Mouse (Mus musculus) embryonic facial prominence, embryonic 12.5 days (tissue): Measurements from ENCODE around the gene Car5a. TPM values are rescaled to one million over a fixed set of nuclear protein-coding genes. Genes with fewer than 3 reads are reported as not detected.

Experiments used
- ATAC-seq: fragments of 200-750 bp; cut with Nextera tagmentation; 2 replicates; pipeline ENCODE4 v1.8.0; 2017; ENCODE audit not compliant: insufficient number of reproducible peaks, insufficient read depth, low FRiP score, low TSS enrichment
- H3K27ac ChIP-seq: fragments of 300-500 bp; sonication (generic); 2 replicates; pipeline ENCODE4 v1.5.1; 2016; ENCODE audit warnings: mild to moderate bottlenecking
- H3K27me3 ChIP-seq: fragments of 300-500 bp; sonication (generic); 2 replicates; pipeline ENCODE4 v1.6.1; 2016; ENCODE audit warnings: mild to moderate bottlenecking, moderate library complexity
- H3K36me3 ChIP-seq: fragments of 300-500 bp; sonication (generic); 2 replicates; pipeline ENCODE4 v1.6.1; 2016; ENCODE audit warnings: mild to moderate bottlenecking
- H3K4me1 ChIP-seq: fragments of 300-500 bp; sonication (generic); 2 replicates; pipeline ENCODE4 v1.6.1; 2016
- H3K4me2 ChIP-seq: fragments of 300-500 bp; sonication (generic); replicated peaks from 2 replicates; pipeline ENCODE4 v1.6.1; 2016; ENCODE audit warnings: mild to moderate bottlenecking, moderate library complexity
- H3K4me3 ChIP-seq: fragments of 300-500 bp; sonication (generic); 2 replicates; pipeline ENCODE4 v1.5.1; 2016; ENCODE audit warnings: mild to moderate bottlenecking
- H3K9ac ChIP-seq: fragments of 300-500 bp; sonication (generic); 2 replicates; pipeline ENCODE4 v1.6.1; 2016; ENCODE audit warnings: mild to moderate bottlenecking, moderate library complexity
- H3K9me3 ChIP-seq: fragments of 300-500 bp; sonication (generic); 2 replicates; pipeline ENCODE4 v1.6.1; 2016; ENCODE audit warnings: mild to moderate bottlenecking, moderate library complexity
- WGBS: fragments of 180-500 bp; shearing (Covaris S2); methylation state at CpG from one replicate; pipeline ENCODE4 v1.1.7; 2016; 5-methylcytosine and 5-hydroxymethylcytosine counted together
- polyA plus RNA-seq: library from polyadenylated mRNA; unstranded; fragments of >200 nt; fragmentation: Nextera tagmentation; extraction: Ambion mirVana; gene quantifications from 2 replicates; pipeline ENCODE4 v1.2.1, GENCODE M21; 2016

Car5a gene
- polyA plus RNA-seq, 1 experiment from 2014 or later, result not detected

DNA sequence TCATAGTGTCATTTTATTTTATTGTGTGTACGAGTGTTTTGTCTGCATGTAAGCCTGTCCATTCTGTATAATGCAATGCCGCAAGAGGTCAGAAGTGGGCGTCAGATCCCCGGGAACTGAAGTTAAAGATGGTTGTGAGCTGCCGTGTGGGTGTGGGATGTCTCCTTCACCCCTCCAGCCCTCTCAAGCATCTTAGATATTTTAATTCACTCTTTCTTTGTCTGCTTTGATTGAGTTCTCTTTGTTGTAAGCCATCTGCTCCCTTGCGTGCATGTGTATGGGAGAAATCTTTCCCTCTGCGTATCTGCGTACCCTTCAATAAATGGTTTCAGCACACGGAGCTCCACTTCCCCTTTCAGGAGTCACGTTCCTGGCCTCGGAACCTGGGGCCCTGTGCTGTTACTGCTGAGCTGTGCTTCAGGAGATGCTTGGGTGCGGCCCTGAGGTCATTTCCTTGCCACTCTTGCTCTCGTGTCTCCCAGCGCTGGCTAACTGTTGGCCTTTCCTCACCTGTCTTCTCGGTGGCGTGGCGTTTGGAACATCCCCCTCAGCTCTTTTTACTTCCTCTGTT, 26.9 kb upstream of the Car5a start:
- Histone ChIP-seq H3K4me1 (peaks cover 19% of the 10 kb centered on the region), H3K9ac (no peak overlapping the region), H3K27me3 (no peaks in the 10 kb centered on the region), H3K36me3 (peaks cover 28% of the 10 kb centered on the region), H3K27ac (peak overlapping the region; percentile 6; the same call in 1 of the 2 replicates), H3K4me3 (no peak overlapping the region), H3K9me3 (no peaks in the 10 kb centered on the region), H3K4me2 (no peak overlapping the region)
- ATAC-seq, result no peak
- WGBS, result 81% methylated on average over 17 of the region's 17 CpGs

- ATAC-seq, result no peak
- H3K9me3 ChIP-seq, result no peaks in the 10 kb centered on the region
- no peak overlapping the region for H3K4me3 ChIP-seq
- 86% methylated on average over 8 of the region's 8 CpGs for WGBS
- H3K36me3 ChIP-seq, result peaks cover 14% of the 10 kb centered on the region
- H3K9ac ChIP-seq, result no peak overlapping the region
- no peak overlapping the region for H3K4me2 ChIP-seq
- H3K4me1 ChIP-seq, result peaks cover 32% of the 10 kb centered on the region
- no peak overlapping the region for H3K27ac ChIP-seq
- no peaks in the 10 kb centered on the region for H3K27me3 ChIP-seq
Observed at GRCm38 (mm10) chr8:121970225-121970624, 25.5 kb upstream of the Car5a start.

- no peak for ATAC-seq
- H3K9me3 ChIP-seq, result no peaks in the 10 kb centered on the region
- no peaks in the 10 kb centered on the region for H3K36me3 ChIP-seq
- H3K9ac ChIP-seq, result no peak overlapping the region
- WGBS, result 74% methylated on average over 4 of the region's 4 CpGs
- no peaks in the 10 kb centered on the region for H3K27me3 ChIP-seq
- H3K4me1 ChIP-seq, result peaks cover 37% of the 10 kb centered on the region
- no peak overlapping the region for H3K27ac ChIP-seq
- H3K4me2 ChIP-seq, result no peak overlapping the region
- no peak overlapping the region for H3K4me3 ChIP-seq
Observed at GRCm38 (mm10) chr8:121968542-121968941, 23.8 kb upstream of the Car5a start.

DNA sequence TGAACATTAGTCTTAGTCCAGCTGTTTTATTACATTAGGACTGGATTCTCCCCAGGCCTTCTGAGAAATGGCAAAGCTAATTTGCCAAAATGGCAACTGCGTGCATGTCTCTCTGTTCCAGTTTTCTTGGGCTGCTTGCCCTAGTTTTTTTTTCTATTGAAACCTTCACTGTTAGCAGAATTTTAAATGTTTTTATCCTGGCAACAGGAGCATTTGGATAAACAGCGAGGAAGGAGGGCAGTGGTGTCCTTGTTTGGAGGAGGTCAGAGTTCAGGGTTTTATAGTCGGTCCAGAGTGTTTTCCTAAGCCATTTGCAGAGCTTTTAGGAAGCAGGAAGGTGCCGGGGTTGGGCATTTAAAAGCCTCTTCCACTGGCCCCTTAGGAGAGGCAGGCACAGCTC, 23.3 kb upstream of the Car5a start:
- no peak for ATAC-seq
- H3K4me2 ChIP-seq, result no peak overlapping the region
- no peaks in the 10 kb centered on the region for H3K27me3 ChIP-seq
- WGBS, result 42% methylated on average over 4 of the region's 4 CpGs
- H3K36me3 ChIP-seq, result no peaks in the 10 kb centered on the region
- H3K9ac ChIP-seq, result no peak overlapping the region
- peaks cover 37% of the 10 kb centered on the region for H3K4me1 ChIP-seq
- no peak overlapping the region for H3K27ac ChIP-seq
- H3K4me3 ChIP-seq, result no peak overlapping the region
- H3K9me3 ChIP-seq, result no peaks in the 10 kb centered on the region

- peak overlapping the region; percentile 32 for H3K27ac ChIP-seq
- no peaks in the 10 kb centered on the region for H3K36me3 ChIP-seq
- 42% methylated on average over 7 of the region's 7 CpGs for WGBS
Observed at GRCm38 (mm10) chr8:121966714-121967448, 22.2 kb upstream of the Car5a start.

DNA sequence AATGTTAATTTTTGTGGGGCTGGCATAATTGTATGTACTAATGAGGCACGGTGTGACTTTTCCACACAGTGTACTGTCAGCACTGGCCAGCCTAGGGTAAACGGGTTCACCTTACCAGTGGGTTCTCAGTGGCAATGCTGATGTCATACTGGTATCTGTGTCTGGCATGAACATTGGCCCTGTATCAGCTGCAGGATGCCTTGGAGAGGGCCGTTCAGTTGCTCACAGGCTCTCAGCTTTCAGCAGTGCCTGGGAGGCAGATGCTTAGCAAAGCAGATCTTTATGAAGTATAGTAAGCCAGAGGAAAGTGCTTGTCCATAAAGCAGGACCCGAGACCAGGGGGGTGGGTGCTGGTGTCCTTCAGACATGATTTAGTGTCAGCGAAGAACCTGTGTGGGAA, 21.4 kb upstream of the Car5a start:
- H3K4me3 ChIP-seq, result no peak overlapping the region
- no peaks in the 10 kb centered on the region for H3K9me3 ChIP-seq
- H3K9ac ChIP-seq, result no peak overlapping the region
- no peaks in the 10 kb centered on the region for H3K27me3 ChIP-seq
- H3K36me3 ChIP-seq, result no peaks in the 10 kb centered on the region
- H3K4me1 ChIP-seq, result peaks cover 37% of the 10 kb centered on the region
- 62% methylated on average over 5 of the region's 5 CpGs for WGBS
- no peak for ATAC-seq
- peak overlapping the region; percentile 32 for H3K27ac ChIP-seq
- no peak overlapping the region for H3K4me2 ChIP-seq

More at GRCm38 (mm10) chr8:121966714-121967448, 22.2 kb upstream of the Car5a start:
- Histone ChIP-seq H3K4me2 (no peak overlapping the region), H3K4me3 (no peak overlapping the region), H3K9ac (peak overlapping the region; percentile 25; the same call in 1 of the 2 replicates), H3K4me1 (peaks cover 37% of the 10 kb centered on the region), H3K9me3 (no peaks in the 10 kb centered on the region), H3K27me3 (no peaks in the 10 kb centered on the region)
- ATAC-seq, result peak; percentile 57; the same call in 1 of the 2 replicates

DNA sequence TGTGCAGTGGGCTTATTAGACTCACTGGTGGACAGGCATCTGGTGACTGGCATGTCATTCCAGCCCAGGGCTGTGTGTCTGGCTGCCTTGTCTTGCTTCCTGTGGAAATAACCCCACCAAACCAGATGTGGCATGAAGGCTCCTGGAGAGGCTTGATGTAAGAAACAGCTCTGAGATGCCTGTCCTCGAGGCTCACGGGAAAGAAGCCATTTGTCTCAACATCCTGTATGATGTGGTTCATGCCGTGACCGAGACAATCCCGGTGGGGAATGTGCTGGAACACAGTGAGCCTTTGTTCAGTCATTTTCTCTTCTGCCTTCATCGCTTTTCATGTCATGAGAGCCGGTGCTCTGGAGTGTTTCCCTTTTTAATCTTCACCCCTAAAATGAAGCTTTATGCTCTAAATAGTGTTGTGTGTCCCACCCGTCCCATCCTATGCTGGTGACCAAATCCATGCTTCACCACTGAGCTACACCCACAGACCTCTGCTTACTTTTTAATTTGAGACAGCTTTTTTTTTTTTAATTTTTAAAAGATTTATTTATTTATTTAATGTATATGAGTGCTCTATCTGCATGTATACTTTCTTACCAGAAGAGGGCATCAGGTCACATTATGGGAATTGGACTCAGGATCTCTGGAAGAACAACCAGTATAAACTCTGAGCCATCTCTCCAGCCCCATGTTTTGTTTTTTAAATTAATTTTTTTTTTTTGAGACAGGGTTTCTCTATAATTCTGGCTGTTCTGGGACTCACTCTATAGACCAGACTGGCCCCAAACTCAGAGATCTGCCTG, 20.2 kb upstream of the Car5a start:
- no peak for ATAC-seq
- WGBS, result 53% methylated on average over 8 of the region's 8 CpGs
- H3K9me3 ChIP-seq, result no peaks in the 10 kb centered on the region
- no peaks in the 10 kb centered on the region for H3K27me3 ChIP-seq
- no peaks in the 10 kb centered on the region for H3K36me3 ChIP-seq
- peaks cover 37% of the 10 kb centered on the region for H3K4me1 ChIP-seq
- H3K4me2 ChIP-seq, result no peak overlapping the region
- H3K27ac ChIP-seq, result peak overlapping the region; percentile 70
- no peak overlapping the region for H3K9ac ChIP-seq
- no peak overlapping the region for H3K4me3 ChIP-seq

DNA sequence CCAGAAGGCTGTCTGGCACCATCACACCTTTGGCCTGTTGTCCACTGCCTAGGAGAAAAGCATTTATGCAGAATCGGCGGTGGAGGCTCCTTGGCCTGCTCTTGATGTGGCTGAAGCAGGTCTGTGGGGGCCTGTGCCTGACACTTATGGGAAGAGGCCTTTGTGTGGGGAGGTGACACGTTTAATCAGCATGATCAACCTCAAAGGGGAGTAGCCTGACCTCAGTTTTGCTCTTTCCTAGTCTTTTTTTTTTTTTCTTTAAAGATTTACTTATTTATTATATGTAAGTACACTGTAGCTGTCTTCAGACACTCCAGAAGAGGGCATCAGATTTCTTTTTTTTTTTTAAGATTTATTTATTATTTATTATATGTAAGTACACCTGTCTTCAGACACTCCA, 18.2 kb upstream of the Car5a start:
- no peak overlapping the region for H3K4me3 ChIP-seq
- no peak for ATAC-seq
- no peak overlapping the region for H3K4me2 ChIP-seq
- no peaks in the 10 kb centered on the region for H3K27me3 ChIP-seq
- H3K4me1 ChIP-seq, result peaks cover 35% of the 10 kb centered on the region
- no peak overlapping the region for H3K9ac ChIP-seq
- no peaks in the 10 kb centered on the region for H3K36me3 ChIP-seq
- WGBS, result 83% methylated on average over 3 of the region's 3 CpGs
- no peaks in the 10 kb centered on the region for H3K9me3 ChIP-seq
- no peak overlapping the region for H3K27ac ChIP-seq

GRCm38 (mm10) chr8:121958395-121958794, 13.7 kb upstream of the Car5a start:
- Histone ChIP-seq H3K9ac (no peak overlapping the region), H3K27me3 (no peaks in the 10 kb centered on the region), H3K36me3 (peaks cover 16% of the 10 kb centered on the region), H3K4me2 (no peak overlapping the region), H3K4me1 (peaks cover 10% of the 10 kb centered on the region), H3K4me3 (no peak overlapping the region), H3K9me3 (no peaks in the 10 kb centered on the region), H3K27ac (no peak overlapping the region)
- WGBS, result 93% methylated on average over 1 of the region's 1 CpGs
- no peak for ATAC-seq

GRCm38 (mm10) chr8:121955825-121956500, 11.3 kb upstream of the Car5a start:
- Histone ChIP-seq H3K9ac (no peak overlapping the region), H3K4me2 (no peak overlapping the region), H3K36me3 (peaks cover 16% of the 10 kb centered on the region), H3K27me3 (no peaks in the 10 kb centered on the region), H3K9me3 (no peaks in the 10 kb centered on the region), H3K4me3 (no peak overlapping the region), H3K4me1 (peaks cover 28% of the 10 kb centered on the region), H3K27ac (no peak overlapping the region)
- no peak for ATAC-seq
- WGBS, result 70% methylated on average over 1 of the region's 1 CpGs

- no peak overlapping the region for H3K9ac ChIP-seq
- H3K27me3 ChIP-seq, result no peaks in the 10 kb centered on the region
- H3K27ac ChIP-seq, result no peak overlapping the region
- H3K9me3 ChIP-seq, result no peaks in the 10 kb centered on the region
- 81% methylated on average over 10 of the region's 10 CpGs for WGBS
- peaks cover 16% of the 10 kb centered on the region for H3K36me3 ChIP-seq
- H3K4me1 ChIP-seq, result peaks cover 28% of the 10 kb centered on the region
- ATAC-seq, result no peak
- no peak overlapping the region for H3K4me2 ChIP-seq
- H3K4me3 ChIP-seq, result no peak overlapping the region
Observed at GRCm38 (mm10) chr8:121954981-121955555, 10.4 kb upstream of the Car5a start.
